Mouse (Mus musculus) bone marrow, adult 2 months (tissue): Measurements from ENCODE around the gene Itgb6. TPM values are rescaled to one million over a fixed set of nuclear protein-coding genes. Genes with fewer than 3 reads are reported as not detected.

ENCODE experiments used
- H3K27ac ChIP-seq: fragments of 200-500 bp; 2 replicates; pipeline ENCODE4 v1.5.1; 2012; ENCODE audit warnings: low read depth, mild to moderate bottlenecking, control low read depth, inconsistent platforms, low read length; ENCODE audit not compliant: control insufficient read depth, poor library complexity, insufficient read depth
- H3K4me1 ChIP-seq: fragments of 200-500 bp; 2 replicates; pipeline ENCODE4 v1.6.1; 2011; ENCODE audit warnings: low read length; ENCODE audit not compliant: control insufficient read depth, insufficient read depth
- H3K4me3 ChIP-seq: fragments of 200-500 bp; replicated peaks from 2 replicates; pipeline ENCODE3; 2011; ENCODE audit warnings: mild to moderate bottlenecking, low read depth, low read length, control low read depth; ENCODE audit not compliant: control insufficient read depth
- CTCF ChIP-seq: fragments of 200-500 bp; IDR thresholded peaks from 2 replicates; pipeline ENCODE4 v1.5.1; 2011; ENCODE audit warnings: low read length, control low read depth; ENCODE audit not compliant: control insufficient read depth, insufficient read depth
- POLR2A ChIP-seq: fragments of 200-500 bp; IDR thresholded peaks from 2 replicates; pipeline ENCODE4 v1.6.1; 2011; ENCODE audit warnings: low read depth, mild to moderate bottlenecking, control low read depth, low read length, borderline replicate concordance; ENCODE audit not compliant: control insufficient read depth
- WGBS: fragments of 180-500 bp; shearing (Covaris S2); methylation state at CpG from one replicate; pipeline ENCODE4 v1.1.7; 2018; 5-methylcytosine and 5-hydroxymethylcytosine counted together
- polyA plus RNA-seq: library from polyadenylated mRNA; stranded (reverse); fragments of >200 nt; gene quantifications from 2 replicates; pipeline ENCODE4 v1.2.4, GENCODE M21; 2011; ENCODE audit warnings: low replicate concordance; ENCODE audit not compliant: missing spikeins, insufficient read depth, insufficient read length

The Itgb6 gene
- polyA plus RNA-seq, 1 experiment, result not detected

GRCm38 (mm10) chr2:60708671-60709070, 13.8 kb downstream of the Itgb6 start:
- 65% methylated on average over 3 of the region's 3 CpGs for WGBS
- Histone ChIP-seq H3K4me1 (no peaks in the 10 kb centered on the region), H3K27ac (no peak overlapping the region), H3K4me3 (no peak overlapping the region)
- TF ChIP-seq POLR2A (no peak), CTCF (no peak)

- WGBS, result 72% methylated on average over 3 of the region's 3 CpGs
Observed at GRCm38 (mm10) chr2:60706866-60707265, 15.6 kb downstream of the Itgb6 start.

GRCm38 (mm10) chr2:60705426-60705825, 17.0 kb downstream of the Itgb6 start:
- Histone ChIP-seq H3K27ac (no peak overlapping the region), H3K4me1 (no peaks in the 10 kb centered on the region), H3K4me3 (no peak overlapping the region)
- no peak for TF ChIP-seq POLR2A
- TF ChIP-seq CTCF, result no peak
- WGBS, result 83% methylated on average over 8 of the region's 8 CpGs

More at GRCm38 (mm10) chr2:60706866-60707265, 15.6 kb downstream of the Itgb6 start:
- H3K4me3 ChIP-seq, result no peak overlapping the region
- no peaks in the 10 kb centered on the region for H3K4me1 ChIP-seq
- TF ChIP-seq POLR2A (no peak), CTCF (no peak)
- no peak overlapping the region for H3K27ac ChIP-seq

- Histone ChIP-seq H3K4me1 (no peaks in the 10 kb centered on the region), H3K4me3 (no peak overlapping the region), H3K27ac (no peak overlapping the region)
- TF ChIP-seq CTCF (no peak), POLR2A (no peak)
- WGBS, result 68% methylated on average over 4 of the region's 4 CpGs
Observed at GRCm38 (mm10) chr2:60703315-60703714, 19.1 kb downstream of the Itgb6 start.

GRCm38 (mm10) chr2:60700956-60701355, 21.5 kb downstream of the Itgb6 start:
- no peak for TF ChIP-seq POLR2A
- no peak for TF ChIP-seq CTCF
- Histone ChIP-seq H3K4me3 (no peak overlapping the region), H3K27ac (no peak overlapping the region), H3K4me1 (no peaks in the 10 kb centered on the region)
- 79% methylated on average over 4 of the region's 4 CpGs for WGBS

GRCm38 (mm10) chr2:60700013-60700412, 22.4 kb downstream of the Itgb6 start:
- TF ChIP-seq CTCF, result no peak
- no peak for TF ChIP-seq POLR2A
- 75% methylated on average over 3 of the region's 3 CpGs for WGBS
- H3K4me3 ChIP-seq, result no peak overlapping the region
- H3K4me1 ChIP-seq, result no peaks in the 10 kb centered on the region
- H3K27ac ChIP-seq, result no peak overlapping the region

GRCm38 (mm10) chr2:60699591-60699990, 22.9 kb downstream of the Itgb6 start:
- H3K4me1 ChIP-seq, result no peaks in the 10 kb centered on the region
- 70% methylated on average over 3 of the region's 3 CpGs for WGBS
- H3K27ac ChIP-seq, result no peak overlapping the region
- no peak for TF ChIP-seq POLR2A
- TF ChIP-seq CTCF, result no peak
- no peak overlapping the region for H3K4me3 ChIP-seq

- WGBS, result 74% methylated on average over 1 of the region's 1 CpGs
- H3K27ac ChIP-seq, result no peak overlapping the region
- H3K4me1 ChIP-seq, result no peaks in the 10 kb centered on the region
- H3K4me3 ChIP-seq, result no peak overlapping the region
- TF ChIP-seq CTCF (no peak), POLR2A (no peak)
Observed at GRCm38 (mm10) chr2:60698155-60698554, 24.3 kb downstream of the Itgb6 start.

- no peak overlapping the region for H3K4me3 ChIP-seq
- WGBS, result 80% methylated on average over 7 of the region's 7 CpGs
- no peak overlapping the region for H3K27ac ChIP-seq
- no peaks in the 10 kb centered on the region for H3K4me1 ChIP-seq
- TF ChIP-seq POLR2A, result no peak
- TF ChIP-seq CTCF, result no peak
Observed at GRCm38 (mm10) chr2:60697530-60697929, 24.9 kb downstream of the Itgb6 start.

- WGBS, result 92% methylated on average over 6 of the region's 6 CpGs
- Histone ChIP-seq H3K4me3 (no peak overlapping the region), H3K4me1 (no peaks in the 10 kb centered on the region), H3K27ac (no peak overlapping the region)
- no peak for TF ChIP-seq CTCF
- no peak for TF ChIP-seq POLR2A
Observed at GRCm38 (mm10) chr2:60696559-60696958, 25.9 kb downstream of the Itgb6 start.
